Mouse (Mus musculus) spleen, adult 2 months (tissue): Measurements from ENCODE around the gene Hist2h2ac. TPM values are rescaled to one million over a fixed set of nuclear protein-coding genes. Genes with fewer than 3 reads are reported as not detected.
"Not testable (repeated sequence)": the region's sequence is repeated elsewhere in the genome, so short reads cannot be mapped to it uniquely, and the experiment has no call there.

Experiments
- DNase-seq, 2 experiments: peaks; one replicate each; pipeline versions ENCODE4 v3.0.0 to v3.0.0-alpha.2; 2012 to 2021; ENCODE audit warnings: low spot score in 2 of 2, low read depth in 1 of 2
- H3K27ac ChIP-seq: fragments of 200-500 bp; 2 replicates; pipeline ENCODE4 v1.5.1; 2012; ENCODE audit warnings: low read length, inconsistent platforms; ENCODE audit not compliant: insufficient read depth
- H3K27me3 ChIP-seq: fragments of 200-500 bp; 2 replicates; pipeline ENCODE4 v1.6.1; 2012; ENCODE audit warnings: mild to moderate bottlenecking, moderate library complexity, low read length, inconsistent platforms; ENCODE audit not compliant: control insufficient read depth, insufficient read depth
- H3K36me3 ChIP-seq: fragments of 200-500 bp; 2 replicates; pipeline ENCODE4 v1.6.1; 2012; ENCODE audit warnings: mild to moderate bottlenecking, low read length, inconsistent platforms; ENCODE audit not compliant: control insufficient read depth, insufficient read depth
- H3K4me1 ChIP-seq: fragments of 200-500 bp; 2 replicates; pipeline ENCODE4 v1.6.1; 2011; ENCODE audit warnings: inconsistent platforms; ENCODE audit not compliant: control insufficient read depth, insufficient read depth, insufficient read length
- H3K4me3 ChIP-seq: fragments of 200-500 bp; 2 replicates; pipeline ENCODE4 v1.5.1; 2011; ENCODE audit warnings: mild to moderate bottlenecking, inconsistent platforms; ENCODE audit not compliant: insufficient read depth, insufficient read length; ENCODE audit errors: extremely low read depth
- CTCF ChIP-seq: fragments of 200-500 bp; IDR thresholded peaks from 2 replicates; pipeline ENCODE4 v1.5.1; 2011; ENCODE audit warnings: mild to moderate bottlenecking, inconsistent platforms; ENCODE audit not compliant: insufficient read depth, insufficient read length, insufficient replicate concordance; ENCODE audit errors: extremely low read depth
- POLR2A ChIP-seq: fragments of 200-500 bp; IDR thresholded peaks from 2 replicates; pipeline ENCODE4 v1.6.1; 2011; ENCODE audit warnings: low read depth, low read length, inconsistent platforms
- WGBS: fragments of 180-500 bp; shearing (Covaris S2); methylation state at CpG from one replicate; pipeline ENCODE4 v1.1.7; 2018; 5-methylcytosine and 5-hydroxymethylcytosine counted together
- polyA plus RNA-seq: library from polyadenylated mRNA; depleted of rRNA; stranded (reverse); fragments of >200 nt; gene quantifications from 2 replicates; pipeline ENCODE4 v1.2.3, GENCODE M21; 2012

The Hist2h2ac gene
- polyA plus RNA-seq, 1 experiment: 31.1 TPM

DNA sequence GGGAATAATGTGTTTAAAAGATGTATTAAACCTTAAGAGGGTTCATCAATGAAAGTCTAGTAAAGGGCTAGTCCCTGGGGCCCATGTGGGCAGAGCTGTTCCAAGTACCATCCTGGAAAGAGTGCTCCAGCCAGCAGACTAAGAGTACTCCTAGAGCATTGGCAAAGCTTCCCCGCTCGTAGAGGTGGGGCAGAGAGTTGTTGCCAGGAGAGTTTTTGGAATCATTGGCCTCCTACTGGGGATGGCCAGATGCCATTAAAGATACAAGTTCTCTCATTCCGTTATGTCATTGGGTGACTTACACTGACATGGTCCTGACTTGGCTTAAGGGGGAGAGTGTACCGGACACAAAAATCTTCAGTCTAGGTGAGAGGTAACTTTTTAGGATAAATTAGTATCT is 41.1 kb downstream of the Hist2h2ac start:
- Histone ChIP-seq H3K36me3 (peaks cover 9% of the 10 kb centered on the region), H3K4me1 (0 out of 2 replicates have a peak, but pooled peaks cover 4% of the 10 kb centered on the region), H3K27me3 (no peaks in the 10 kb centered on the region), H3K4me3 (no peak overlapping the region), H3K27ac (no peak overlapping the region)
- 89% methylated on average over 4 of the region's 4 CpGs for WGBS
- DNase-seq: no peak
- no peak for TF ChIP-seq CTCF
- TF ChIP-seq POLR2A: no peak

DNA sequence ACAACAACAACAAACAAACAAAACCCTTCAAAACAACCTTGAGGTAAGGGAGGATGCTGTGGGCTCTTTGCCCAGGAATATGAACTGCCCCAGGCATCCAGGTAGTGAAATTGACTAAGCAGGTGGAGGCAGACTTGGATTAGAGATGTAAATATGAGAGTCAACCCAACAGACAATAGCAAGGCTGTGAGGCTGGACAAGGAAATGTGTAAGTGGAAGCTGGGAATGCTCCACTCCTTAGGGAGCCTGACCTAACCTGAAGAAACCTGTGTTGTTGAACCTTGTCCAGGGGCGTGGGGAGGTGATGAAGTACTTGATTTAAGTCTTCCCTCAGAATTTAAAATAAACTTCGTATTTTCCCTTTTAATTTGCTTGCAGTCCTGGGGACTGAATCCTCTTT is 41.8 kb downstream of the Hist2h2ac start:
- 92% methylated on average over 2 of the region's 2 CpGs for WGBS

DNA sequence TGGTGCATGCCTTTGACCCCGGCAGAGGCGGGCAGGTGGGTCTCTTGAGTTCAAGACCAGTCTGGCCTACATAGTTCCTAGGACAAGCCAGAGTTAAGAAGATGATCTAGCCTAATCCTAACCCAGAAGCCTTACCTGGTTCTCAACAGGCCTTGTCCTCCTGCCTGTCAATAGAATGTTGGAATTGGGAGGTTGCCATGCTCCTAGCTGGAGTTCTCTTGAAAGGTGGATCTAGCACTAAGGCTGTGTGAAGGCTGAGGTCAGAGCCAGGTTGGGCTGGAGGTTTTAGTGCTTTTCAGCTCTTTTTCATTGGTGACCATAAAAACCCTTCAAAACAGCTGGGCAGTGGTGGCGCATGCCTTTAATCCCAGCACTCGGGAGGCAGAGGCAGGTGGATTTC is 42.3 kb downstream of the Hist2h2ac start:
- no peak for DNase-seq
- H3K27ac ChIP-seq: no peak overlapping the region
- WGBS: 92% methylated on average over 4 of the region's 4 CpGs
- no peaks in the 10 kb centered on the region for H3K27me3 ChIP-seq
- H3K4me3 ChIP-seq: no peak overlapping the region
- TF ChIP-seq CTCF (no peak), POLR2A (no peak)
- peaks cover 12% of the 10 kb centered on the region for H3K36me3 ChIP-seq
- peaks cover 6% of the 10 kb centered on the region; the same call in 1 of the 2 replicates for H3K4me1 ChIP-seq

More for the DNA sequence above, 41.8 kb downstream of the Hist2h2ac start:
- no peak for DNase-seq
- no peak overlapping the region for H3K4me3 ChIP-seq
- peaks cover 11% of the 10 kb centered on the region for H3K36me3 ChIP-seq
- TF ChIP-seq CTCF: no peak
- TF ChIP-seq POLR2A: no peak
- peaks cover 5% of the 10 kb centered on the region; the same call in 1 of the 2 replicates for H3K4me1 ChIP-seq
- no peak overlapping the region for H3K27ac ChIP-seq
- no peaks in the 10 kb centered on the region for H3K27me3 ChIP-seq

DNA sequence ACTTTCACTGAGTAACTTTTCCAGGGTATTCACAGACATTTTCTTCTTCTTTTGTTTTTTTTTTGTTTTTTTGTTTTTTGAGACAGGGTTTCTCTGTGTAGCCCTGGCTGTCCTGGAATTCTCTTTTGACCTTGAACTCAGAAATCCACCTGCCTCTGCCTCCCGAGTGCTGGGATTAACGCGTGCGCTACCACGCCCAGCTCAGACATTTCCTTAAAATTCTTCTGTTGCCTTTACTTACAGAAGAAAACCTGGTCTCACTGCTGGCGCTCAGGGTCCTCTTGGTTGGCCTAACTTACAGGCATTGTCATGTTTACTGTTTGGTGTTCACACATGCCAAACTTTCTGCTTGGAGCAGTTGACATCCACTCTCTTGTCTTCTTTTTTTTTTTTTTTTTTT is 45.4 kb downstream of the Hist2h2ac start:
- no peak for DNase-seq
- no peak overlapping the region for H3K27ac ChIP-seq
- TF ChIP-seq POLR2A: no peak
- TF ChIP-seq CTCF: no peak
- H3K4me3 ChIP-seq: no peak overlapping the region
- H3K27me3 ChIP-seq: no peaks in the 10 kb centered on the region
- peaks cover 12% of the 10 kb centered on the region for H3K36me3 ChIP-seq
- whole genome bisulfite sequencing: 95% methylated on average over 6 of the region's 6 CpGs
- H3K4me1 ChIP-seq: peaks cover 14% of the 10 kb centered on the region; the same call in 1 of the 2 replicates

DNA sequence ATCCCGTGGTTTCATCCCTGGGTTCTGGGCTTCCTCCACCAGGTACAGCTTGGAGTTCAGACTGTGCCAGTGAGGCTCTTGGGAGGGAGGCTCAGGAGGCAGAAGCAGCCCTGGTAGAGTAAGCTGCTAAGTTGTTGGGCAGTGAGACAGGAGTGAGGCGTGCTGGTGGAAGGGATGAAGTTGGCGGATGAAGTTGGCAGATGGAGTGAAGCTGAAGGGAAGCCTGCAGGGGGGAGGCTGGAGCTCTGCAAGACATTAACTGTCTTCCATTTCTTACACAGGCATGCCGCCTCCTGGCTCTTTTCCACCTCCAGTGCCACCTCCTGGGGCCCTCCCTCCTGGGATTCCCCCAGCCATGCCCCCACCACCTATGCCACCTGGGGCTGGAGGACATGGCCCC is 46.6 kb downstream of the Hist2h2ac start:
- Histone ChIP-seq H3K36me3 (peaks cover 12% of the 10 kb centered on the region), H3K4me1 (peaks cover 14% of the 10 kb centered on the region; the same call in 1 of the 2 replicates)
- not testable (repeated sequence) for DNase-seq, H3K4me3 ChIP-seq, H3K27me3 ChIP-seq, H3K27ac ChIP-seq
- WGBS: 93% methylated on average over 4 of the region's 4 CpGs

DNA sequence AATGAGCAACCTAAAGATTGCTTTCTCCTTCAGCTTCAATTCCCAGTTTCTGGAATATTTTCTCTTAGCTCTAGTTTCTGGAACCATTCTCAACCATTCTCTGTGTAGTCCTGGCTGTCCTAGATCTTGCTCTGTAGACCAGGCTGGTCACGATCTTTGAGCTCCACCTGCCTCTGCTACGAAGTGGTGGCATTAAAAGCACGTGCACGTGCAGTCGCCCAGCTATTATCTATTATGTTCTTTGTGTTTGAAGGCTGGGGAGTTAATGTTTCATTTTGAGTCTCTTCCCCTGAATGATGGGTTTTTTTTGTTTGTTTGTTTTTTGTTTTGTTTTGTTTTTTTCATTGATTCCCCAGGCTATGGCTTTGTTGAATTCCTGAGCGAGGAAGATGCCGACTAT is 47.5 kb downstream of the Hist2h2ac start:
- TF ChIP-seq CTCF (no peak), POLR2A (no peak)
- Histone ChIP-seq H3K27me3 (no peaks in the 10 kb centered on the region), H3K27ac (no peak overlapping the region), H3K36me3 (peaks cover 10% of the 10 kb centered on the region), H3K4me1 (peaks cover 14% of the 10 kb centered on the region; the same call in 1 of the 2 replicates), H3K4me3 (peak overlapping the region; percentile 76; the same call in 1 of the 2 replicates)
- WGBS: 42% methylated on average over 7 of the region's 7 CpGs
- no peak for DNase-seq

DNA sequence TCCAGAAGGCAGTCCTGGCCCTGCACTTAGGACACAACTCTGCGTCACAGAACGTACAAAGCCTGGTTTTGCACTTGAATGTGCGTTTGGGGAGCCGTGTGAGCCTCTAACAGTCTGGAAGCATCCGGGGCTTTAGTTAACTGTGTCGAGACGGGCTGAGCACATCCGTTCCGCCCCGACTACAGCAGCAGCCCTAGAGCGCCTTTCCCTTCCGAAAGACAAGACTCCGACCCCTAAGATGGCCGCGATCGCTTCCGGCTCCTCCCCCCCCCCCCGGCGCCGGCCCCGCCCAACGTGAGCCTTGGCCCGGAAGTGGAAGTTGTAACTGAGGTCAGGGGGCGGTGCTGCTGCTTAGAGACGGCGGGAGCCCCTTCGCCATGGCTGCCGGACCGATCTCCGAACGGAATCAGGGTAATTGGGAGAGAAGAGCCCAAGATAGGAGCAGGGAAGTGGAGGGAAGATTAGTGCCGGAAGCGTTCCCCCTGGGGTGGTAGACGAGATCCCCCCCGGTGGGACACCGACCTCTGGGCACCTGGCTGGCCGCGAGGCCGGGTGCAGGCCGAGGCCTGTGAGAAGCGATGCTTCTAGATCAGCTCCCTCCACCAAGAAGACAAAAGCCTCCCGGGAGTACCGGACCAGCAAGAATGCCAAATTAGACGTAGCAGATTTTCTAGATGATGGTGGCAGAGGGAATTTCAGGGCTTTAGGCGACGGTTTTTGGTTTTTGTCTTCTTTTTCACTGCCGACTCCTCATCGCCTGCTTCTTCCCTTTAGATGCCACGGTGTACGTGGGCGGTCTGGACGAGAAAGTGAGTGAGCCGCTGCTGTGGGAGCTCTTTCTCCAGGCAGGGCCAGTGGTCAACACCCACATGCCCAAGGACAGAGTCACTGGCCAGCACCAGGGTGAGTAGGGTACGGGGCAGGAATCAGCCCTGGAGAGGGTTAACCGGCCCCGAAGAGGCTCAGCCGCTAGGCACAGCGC is 48.2 kb downstream of the Hist2h2ac start, which contains the start of gene Sf3b4:
TSS of gene Sf3b4 (plus strand) at position 136 of the 982 bp plus-strand sequence.
- WGBS: under 1% methylated on average over 58 of the region's 58 CpGs

More for the DNA sequence above, 48.2 kb downstream of the Hist2h2ac start, which contains the start of gene Sf3b4:
- Histone ChIP-seq H3K27me3 (no peaks in the 10 kb centered on the region), H3K4me1 (peaks cover 14% of the 10 kb centered on the region; the same call in 1 of the 2 replicates), H3K4me3 (peak within 1 kb of the TSS; percentile 76), H3K27ac (peak within 1 kb of the TSS; percentile 91), H3K36me3 (peaks cover 9% of the 10 kb centered on the region)
- TF ChIP-seq CTCF (no peak), POLR2A (peak; percentile 65)
- peak; percentile 79 to 87 for DNase-seq
